Mouse (Mus musculus) CD4-positive, CD25-positive, alpha-beta regulatory T cell, adult 2 months (primary cell): ENCODE data around the gene Ensa.
"Not testable (repeated sequence)": the region's sequence is repeated elsewhere in the genome, so short reads cannot be mapped to it uniquely, and the experiment has no call there.

Source experiments
- DNase-seq: peaks from one replicate; pipeline ENCODE4 v3.0.0-alpha.2; 2012; ENCODE audit warnings: low read depth, low spot score

The Ensa gene

DNA sequence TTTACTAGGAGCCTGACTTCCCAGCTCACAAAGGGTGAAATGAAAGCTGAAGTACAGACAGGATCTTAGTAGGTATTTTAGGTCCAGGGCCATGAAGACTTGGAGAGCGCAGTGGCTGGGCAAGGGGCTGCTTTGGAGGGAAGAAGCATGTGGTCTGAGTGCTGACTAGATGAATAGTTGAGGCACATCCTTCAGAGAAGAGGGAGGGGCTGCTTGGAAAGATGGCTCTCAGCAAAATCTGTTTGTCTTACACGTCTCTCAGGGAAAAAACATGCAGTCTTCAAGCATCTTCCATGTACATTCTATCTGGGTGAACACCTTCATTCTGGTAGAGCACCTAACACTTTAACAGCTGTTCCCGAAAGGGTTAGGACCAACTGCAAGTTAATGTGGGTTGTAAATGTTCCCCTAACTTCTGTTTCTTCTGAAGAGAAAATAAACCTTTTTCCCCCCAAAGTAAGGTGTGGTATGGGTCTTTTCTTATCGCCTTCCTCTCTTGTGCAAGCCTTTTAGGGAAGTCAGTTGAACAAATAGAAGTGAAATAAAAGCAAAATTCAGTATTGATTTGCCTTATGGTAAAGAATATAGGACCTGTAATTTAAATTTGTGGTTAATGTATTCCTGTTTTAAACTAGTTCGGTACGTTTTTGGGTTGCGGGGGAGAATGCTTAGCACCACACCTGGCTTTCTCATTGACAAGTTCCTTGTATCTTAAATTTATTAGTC is 38.1 kb downstream of the Ensa start:
- DNase-seq, result peak; percentile 40

DNA sequence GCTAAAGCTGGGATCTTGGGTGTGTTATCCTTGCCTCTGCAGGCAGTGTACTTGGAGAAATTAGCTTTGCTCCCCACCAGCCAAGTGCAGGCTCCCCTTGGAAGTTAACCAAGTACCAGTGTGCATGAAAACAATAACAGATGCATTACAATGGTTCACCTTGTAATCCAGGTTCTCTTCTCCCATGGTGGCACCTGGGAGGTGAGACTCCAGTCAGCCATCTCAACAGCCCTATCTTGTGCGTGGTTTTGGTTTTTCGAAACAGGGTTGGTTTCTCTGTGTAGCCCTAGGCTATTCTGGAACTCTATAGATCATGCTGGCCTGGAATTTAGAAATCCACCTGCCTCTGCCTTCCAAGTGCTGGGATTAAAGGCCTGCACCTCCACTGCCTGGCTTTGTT is 38.7 kb downstream of the Ensa start:
- DNase-seq, result no peak

DNA sequence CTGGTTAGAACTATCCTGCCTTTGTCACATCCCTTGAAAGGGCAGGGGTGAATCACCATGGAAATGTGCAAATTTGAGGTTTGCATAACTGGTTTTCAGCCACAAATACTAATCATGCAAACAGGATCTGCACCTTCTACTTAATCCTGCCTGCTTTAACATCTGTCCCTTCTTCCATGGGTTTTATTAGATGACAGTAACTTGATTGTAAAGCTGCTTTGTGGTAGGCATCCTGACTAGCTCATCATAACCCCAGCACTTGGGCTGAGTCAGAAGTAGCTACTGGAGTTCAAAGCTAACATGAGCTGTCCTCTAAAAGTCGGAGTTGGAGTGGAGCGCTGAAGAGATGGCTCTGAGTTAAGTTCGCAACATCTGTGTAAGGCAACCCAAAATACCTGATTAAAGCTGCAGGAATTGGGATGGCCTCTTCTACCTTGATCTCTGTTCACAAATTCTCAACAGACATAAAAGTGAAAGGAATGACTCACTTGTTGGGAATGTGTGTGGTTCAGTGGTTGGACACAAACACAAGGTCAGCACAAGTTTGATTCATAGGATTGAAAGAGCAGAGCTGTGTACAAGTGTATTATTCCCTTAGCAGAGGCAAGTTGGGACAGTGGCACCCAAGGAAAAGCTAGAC is 39.3 kb downstream of the Ensa start:
- DNase-seq, result peak; percentile 65

DNA sequence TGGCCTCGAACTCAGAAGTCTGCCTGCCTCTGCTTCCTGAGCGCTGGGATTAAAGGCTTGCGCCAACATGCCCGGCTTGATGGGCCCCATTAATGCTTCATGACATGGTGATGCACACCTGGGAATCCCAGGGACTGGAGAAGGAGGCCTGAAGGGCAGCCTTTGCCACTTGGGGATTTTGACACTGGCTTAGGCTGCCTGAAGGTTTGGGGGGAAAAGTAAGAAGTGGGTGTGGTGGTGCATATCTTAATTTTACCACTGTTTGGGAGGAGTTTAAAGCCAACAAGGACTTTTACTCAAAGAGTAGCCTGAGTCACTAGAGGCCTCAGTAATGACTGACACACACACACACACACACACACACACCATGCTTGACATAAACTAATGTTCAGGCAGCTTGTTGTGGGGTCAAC is 40.2 kb downstream of the Ensa start:
- DNase-seq, result peak; percentile 48

DNA sequence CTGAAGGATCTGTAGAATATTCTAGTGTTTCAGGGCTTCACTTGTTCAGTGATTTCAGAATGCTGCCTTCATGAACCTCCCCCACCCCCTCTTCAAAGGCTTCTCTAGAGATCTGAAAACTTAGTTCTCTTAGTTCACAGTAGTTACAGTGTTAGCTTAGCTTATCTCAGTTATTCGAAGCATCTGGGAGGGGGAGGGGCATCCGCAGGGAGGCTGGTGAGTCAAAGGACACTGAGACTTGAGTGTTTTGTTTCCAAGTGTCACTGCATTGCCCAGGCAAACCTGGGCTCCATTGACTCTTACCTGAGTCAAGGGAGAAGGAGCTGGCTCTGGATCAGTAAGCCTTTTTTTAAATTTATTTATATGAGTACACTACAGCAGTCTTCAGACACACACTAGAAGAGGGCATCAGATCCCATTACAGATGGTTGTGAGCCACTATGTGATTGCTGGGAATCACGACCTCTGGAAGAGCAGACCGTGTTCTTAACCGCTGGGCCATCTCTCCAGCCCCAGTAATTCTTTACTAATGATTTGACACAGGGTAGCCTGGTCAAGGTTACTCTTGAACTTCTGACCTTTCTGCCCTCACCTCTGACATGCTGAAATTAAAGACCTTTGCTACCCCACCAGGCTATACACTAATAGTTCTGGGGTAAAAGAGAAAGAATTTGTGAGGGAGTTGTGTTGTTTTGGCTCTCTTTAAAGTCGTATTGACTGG is 41.5 kb downstream of the Ensa start:
- peak; percentile 89 for DNase-seq

DNA sequence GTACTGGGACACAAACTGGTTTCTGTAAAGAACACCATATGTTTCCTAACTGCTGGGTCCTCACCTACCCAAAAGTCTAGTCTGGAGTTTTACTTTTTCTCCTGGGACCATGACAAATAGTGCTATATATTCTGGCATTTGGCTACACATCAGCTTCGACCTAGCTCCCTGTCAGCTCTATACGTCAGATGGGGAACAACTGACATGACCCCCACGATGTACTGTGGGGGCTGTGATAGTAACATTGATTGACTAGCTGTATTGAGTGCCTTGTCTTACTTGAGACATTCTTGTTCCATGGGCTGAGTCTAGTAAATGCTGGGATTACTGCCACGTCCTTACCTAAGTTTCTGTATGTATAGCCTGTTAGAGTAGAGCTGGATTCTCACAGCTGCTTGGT is 42.7 kb downstream of the Ensa start:
- DNase-seq, result no peak

DNA sequence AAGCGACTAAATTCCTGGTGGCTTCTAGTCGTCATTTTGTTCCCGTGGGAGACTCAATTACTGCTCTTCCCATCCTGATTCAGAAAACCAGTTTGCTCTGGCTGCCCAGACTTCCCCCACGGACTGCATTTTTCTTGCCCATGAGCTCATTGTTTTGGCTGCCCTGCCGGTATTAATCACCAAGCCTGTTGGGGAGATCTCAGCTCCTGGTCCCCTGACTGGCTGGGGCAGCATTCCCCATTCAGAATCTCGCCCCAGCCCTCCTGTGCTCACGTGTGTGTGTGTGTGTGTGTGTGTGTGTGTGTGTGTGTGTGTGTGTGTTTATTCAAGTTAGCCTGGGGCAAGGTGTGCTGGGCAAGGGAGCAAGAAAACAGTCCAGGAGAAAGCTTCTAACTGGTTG is 43.2 kb downstream of the Ensa start:
- peak; percentile 37 for DNase-seq

DNA sequence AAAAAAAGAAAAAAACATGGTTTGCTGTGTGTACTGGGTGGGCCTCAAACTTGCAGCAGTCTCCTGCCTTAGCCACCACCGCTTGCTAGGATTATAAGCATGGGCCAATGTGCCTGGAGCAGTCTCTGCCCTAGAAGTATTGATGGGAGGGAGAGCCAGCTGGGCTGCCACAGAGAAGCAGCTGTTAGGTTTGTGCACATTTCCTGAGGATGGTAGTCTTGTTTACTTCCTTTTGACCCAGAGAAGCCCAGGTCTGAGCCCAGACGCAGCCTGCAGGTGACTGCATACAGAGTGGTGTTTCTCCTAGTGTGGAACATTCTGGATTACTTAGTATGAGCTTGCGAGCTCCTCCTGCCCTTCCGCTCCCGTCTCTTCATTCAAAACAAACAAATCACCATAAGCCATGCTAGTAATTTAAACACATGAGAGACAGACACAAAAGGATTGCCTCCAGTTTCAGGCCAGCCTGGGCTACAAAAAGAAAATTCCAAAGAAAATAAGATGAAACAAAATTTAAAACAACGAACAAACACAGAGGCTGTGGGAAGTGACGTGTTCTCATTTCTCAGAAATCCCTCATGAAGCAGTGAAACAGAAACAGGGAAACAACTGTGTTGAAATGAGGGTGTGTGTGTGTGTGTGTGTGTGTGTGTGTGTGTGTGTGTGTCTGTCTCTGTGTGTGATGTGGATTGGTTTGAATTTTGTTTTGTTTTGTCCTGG is 44.0 kb downstream of the Ensa start:
- DNase-seq, result peak; percentile 74

DNA sequence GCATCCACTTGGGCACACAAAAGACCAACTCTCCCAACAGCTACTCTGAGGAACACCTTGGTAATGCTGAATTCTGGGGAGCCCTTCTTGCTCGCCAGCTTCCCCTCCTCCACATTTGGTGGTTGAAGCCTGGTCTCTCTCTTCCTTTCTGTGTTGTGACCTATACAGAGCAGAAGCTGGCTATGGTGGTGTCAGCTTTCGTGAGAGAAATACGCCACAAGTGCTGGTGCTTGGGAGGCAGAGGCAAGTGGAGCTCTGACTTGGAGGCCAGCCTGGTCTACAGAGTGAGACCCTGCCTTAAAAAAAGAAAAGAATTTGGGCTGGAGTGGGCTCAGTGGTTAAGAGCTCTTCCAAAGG is 44.5 kb downstream of the Ensa start:
- DNase-seq, result no peak

DNA sequence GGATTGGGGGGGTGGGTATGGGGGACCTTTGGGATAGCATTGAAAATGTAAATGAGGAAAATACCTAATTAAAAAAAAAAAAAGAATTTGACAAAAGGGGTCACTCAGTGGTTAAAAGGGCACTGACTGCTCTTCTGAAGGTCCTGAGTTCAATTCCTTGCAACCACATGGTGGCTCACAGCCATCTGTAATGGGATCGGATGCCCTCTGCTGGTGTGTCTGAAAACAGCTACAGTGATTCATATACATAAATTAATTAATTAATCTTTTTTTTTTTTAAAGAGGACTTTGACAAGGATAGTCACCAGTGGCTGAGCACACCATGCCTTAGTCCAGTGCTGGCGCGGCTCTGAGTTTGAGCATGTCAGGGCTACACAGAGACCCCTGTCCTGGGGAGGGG is 45.6 kb downstream of the Ensa start:
- DNase-seq, result not testable (repeated sequence)

DNA sequence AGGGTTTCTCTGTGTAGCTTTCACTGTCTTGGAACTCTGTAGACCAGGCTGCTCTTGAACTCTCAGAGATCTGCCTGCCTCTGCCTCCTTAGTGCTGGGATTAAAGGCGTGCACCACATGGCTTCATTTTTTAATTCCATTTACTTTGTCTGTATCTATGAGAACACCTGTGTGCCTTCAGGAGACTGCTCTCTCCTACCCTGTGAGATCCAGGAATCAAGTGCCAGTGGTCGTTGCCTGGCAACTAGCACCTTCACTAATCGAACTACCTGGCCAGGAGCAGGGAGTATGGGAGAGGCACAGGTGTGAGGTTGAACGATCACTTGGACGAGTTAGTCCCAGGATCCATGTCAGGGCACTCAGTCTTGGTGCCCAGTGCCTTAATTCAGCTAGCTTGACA is 46.4 kb downstream of the Ensa start:
- no peak for DNase-seq

DNA sequence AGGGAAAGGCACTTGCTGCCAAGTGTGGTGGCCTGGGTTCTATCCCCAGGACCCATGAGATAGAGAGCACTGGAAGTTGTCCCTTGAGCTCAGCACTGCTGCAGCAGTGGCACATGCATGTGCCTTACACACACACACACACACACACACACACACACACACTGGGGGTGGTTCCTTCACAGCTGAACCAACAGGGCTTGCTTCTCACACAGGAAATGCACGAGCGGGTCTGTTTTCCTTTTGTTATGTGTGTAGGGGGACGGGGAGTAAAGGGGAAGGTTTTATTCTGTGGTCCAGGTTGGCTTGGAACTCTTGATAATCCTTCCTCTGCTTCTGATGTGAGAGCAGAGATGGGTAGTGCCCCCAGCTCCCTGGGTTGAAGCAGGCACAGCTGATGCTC is 47.7 kb downstream of the Ensa start:
- peak; percentile 84 for DNase-seq

DNA sequence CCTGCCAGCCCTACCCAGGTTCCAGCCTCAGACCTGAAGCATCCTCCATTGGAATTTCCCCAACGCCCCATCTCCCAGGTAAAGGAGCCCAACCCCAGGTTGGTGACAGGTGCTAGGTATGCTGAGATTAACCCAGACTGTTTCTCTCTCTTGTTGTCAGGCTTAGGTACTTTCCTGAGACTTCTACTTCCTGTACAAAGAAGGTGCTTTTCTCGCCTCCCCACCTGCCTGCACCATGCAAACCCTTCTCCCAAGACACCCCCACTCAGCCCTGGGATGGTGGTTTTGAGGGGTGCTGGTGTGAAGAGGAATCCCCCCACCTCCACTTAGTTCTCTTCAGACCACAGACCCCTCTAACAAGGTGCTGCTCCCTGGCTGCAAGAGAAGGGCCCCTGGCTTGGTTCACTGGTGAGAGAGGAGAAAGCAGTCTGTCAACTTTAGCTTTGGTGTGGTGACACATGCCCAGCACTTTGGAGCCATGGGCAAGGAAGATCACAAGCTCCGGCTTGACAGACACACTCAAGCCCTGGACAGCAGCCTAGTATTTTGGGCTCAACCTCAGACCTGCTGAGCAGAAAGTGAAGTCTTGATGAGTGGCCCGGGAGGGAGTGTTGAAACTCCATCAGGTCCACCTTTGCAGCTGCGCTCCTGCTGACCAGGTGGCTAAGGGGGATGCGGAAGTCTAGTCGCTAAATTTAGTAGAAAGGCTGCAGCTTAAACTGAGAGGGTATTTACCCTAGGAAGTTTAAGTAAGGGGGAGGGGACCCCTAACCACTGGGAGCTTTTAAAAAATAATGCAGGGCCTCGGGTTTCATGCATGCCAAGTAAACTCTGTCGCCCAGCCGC is 48.3 kb downstream of the Ensa start:
- DNase-seq, result peak; percentile 81

DNA sequence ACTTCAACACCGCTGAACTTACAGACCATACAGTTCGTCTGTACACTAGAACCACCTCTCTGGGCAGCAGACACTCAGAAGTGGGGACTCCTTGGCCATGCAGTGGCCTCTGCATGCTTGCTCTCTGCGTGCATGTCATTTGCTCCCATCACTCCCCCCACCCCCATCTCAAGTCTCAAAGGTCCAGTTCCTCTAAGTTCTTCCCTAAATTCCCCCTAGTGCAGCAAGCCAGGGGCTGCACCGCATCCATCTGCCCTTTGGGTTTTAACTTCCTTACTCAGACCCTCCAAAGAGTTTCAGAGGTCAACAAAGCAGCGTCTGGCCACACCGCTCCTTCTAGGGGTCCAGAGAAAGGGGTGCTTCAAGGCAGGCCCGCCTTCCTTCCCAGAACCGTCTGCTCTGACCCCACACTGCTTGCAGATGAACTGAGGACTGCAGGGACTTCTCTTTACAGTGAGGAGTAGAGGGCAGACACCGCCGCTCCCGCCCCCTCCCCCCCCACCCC is 49.0 kb downstream of the Ensa start:
- peak; percentile 59 for DNase-seq

DNA sequence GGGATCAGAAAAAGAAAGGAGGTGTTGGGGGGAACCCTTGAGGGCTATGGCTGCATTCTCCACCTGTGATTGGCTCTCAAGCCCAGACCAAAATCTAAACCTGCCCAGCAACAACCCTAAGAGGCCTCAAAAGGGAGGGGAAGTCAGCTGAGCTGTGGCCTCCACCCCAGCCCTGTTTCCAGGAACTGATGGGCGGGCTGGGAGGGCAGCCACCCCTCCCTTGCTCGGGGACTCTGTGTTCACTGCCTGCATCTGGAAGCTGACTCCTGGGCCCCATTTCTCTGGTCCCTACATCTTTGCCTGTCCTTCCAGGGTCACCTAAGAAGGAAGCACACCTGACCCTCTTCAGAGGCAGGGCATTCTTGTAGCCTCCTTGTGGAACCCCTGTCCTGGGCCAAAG is 49.4 kb downstream of the Ensa start:
- DNase-seq, result peak; percentile 94

DNA sequence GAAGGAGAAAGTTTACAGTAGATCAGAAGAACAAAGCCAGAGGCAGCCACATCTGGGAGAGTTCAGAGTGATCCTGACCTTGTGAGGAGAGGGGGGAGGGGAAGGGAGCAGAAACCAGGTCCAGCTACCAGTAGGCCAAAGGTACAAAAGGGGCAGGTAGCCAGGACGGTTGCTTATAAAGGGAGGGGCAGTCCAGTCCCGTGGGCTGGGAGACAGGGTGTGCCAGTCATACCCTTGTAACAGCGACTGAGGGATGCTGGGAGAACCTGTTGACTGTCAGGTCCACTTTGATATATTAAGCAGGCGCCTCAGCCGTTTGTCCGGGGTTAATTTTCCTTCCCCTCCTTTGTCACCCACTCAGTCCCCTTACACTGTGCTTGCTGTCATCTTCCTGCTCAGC is 50.0 kb downstream of the Ensa start:
- peak; percentile 60 for DNase-seq

DNA sequence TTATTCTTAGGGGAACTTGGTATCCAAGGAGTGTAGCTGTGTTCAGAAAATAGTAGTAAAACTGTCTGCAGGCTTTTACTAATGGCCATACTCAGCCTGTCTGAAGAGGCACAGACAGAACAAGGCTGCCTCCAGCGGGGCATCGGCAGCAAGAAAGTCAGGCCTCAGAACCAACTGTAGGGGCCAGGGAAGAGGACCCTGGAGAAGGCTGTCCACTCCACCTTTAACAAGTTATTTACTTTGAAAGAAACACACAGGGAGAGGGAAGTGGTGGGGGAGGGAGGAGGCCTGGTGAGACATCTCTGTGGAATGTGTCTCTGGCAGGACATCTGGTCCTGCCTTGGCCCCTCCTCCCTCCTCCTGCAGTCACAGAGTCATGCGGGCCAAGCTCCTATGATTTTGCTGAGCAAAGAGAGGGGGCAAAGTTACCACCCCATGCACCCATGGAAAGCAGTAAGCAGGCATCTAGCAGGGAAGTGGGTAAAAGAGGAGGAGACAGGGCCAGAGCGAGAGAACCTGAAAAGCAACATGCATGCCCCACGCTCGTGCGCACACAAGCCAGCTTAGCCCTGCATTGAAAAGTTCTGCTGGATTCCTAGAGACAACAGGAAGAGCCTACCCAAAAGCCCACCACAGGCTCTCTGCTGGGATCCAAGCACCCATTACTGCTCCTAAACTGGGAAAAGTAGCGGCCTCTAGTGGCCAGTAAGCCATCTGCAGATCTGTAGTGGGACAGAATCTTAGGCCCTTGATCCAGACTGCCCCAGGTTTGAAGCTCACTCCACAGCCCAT is 50.7 kb downstream of the Ensa start:
- DNase-seq, result peak; percentile 78

DNA sequence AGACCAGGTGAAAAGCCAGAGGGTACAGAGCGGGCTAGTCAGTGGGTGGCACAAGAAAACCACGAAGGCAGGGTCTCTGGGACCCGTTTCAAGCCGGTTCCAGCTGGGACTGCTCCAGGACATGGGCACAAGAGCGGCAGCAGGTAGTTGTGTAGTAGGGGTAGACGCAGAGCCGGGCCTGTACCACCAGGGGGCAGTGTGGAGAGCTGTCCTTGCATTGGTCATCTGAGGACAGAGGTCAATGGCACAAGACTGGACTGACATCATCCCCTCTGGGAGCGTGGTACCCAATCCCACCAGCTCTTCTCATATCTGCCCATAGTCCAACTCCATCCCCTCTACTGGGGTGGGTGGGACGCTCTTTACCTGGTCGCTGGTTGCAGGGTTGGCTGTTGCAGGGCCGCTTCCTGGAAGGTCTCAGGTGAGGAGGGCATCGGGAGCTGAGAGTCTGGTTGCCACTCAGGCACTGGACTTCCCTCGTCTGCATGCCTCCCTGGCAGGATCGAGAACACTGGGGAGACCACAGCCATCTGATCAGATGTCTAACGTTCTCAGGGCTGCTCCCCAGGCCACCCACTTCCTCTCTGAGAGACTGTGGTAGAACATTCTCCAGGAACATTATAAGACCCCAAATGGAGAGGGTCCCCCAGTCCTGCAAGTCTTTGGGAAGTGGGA is 52.1 kb downstream of the Ensa start:
- DNase-seq, result peak; percentile 74

DNA sequence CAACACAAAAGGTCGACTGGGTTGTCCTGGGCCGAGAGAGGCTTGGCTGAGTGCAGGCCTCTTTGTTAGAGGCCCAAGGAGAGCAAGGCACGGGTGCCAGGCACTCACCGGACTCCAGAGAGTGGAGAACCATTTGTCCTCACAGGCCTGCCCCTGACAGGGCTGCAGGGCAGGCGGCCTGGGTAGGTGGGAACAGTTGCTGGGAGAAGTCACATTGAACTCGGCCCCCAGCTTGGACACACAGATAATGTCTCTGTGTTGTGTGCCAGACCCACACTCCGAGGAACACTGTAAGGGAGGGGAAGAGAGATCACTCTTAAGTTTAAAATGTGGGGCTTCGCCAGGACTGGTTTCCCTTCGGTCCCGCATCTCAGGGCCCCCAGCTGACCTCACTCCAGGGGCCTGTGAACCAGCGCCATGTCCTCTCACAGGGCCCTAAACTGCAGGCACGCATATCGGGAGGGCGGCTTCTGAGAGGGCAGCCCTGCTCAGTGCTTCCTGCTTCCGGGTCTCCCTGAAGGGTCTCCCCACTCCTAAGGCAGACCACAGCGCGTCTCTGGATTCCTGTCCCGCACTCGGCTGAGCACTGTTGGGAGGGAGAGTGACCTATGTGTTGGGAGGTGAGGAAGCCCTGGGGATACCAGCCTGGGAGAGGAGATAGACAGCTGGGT is 52.8 kb downstream of the Ensa start:
- DNase-seq, result no peak
